Mouse (Mus musculus) intestine, embryonic 14.5 days (tissue): Measurements from ENCODE around the gene Foxn2. TPM values are rescaled to one million over a fixed set of nuclear protein-coding genes. Genes with fewer than 3 reads are reported as not detected.
A peak's percentile ranks its signal among the peaks of the same experiment; 100 is the strongest.
"Not testable (repeated sequence)": the region's sequence is repeated elsewhere in the genome, so short reads cannot be mapped to it uniquely, and the experiment has no call there.

Experiments
- ATAC-seq: fragments of 200-750 bp; cut with Nextera tagmentation; replicated peaks from 2 replicates; pipeline ENCODE4 v1.8.0; 2017; ENCODE audit warnings: low read depth, moderate number of reproducible peaks, moderate TSS enrichment, moderate library complexity; ENCODE audit not compliant: low FRiP score, low TSS enrichment
- DNase-seq: peaks from one replicate; pipeline ENCODE4 v3.0.0-alpha.2; 2018; ENCODE audit warnings: low spot score
- H3K27ac ChIP-seq: fragments of 300-500 bp; sonication (generic); 2 replicates; pipeline ENCODE4 v1.5.1; 2014; ENCODE audit warnings: low read depth, mild to moderate bottlenecking, control low read depth
- H3K27me3 ChIP-seq: fragments of 300-500 bp; sonication (generic); replicated peaks from 2 replicates; pipeline ENCODE4 v1.6.1; 2014; ENCODE audit warnings: low read length, control low read depth; ENCODE audit not compliant: control insufficient read depth, insufficient read depth
- H3K36me3 ChIP-seq: fragments of 300-500 bp; sonication (generic); 2 replicates; pipeline ENCODE4 v1.6.1; 2014; ENCODE audit warnings: low read length, control low read depth; ENCODE audit not compliant: control insufficient read depth, insufficient read depth
- H3K4me1 ChIP-seq: fragments of 300-500 bp; sonication (generic); replicated peaks from 2 replicates; pipeline ENCODE4 v1.6.1; 2014; ENCODE audit warnings: low read length, control low read depth, mixed read lengths; ENCODE audit not compliant: control insufficient read depth, insufficient read depth
- H3K4me2 ChIP-seq: fragments of 300-500 bp; sonication (generic); 2 replicates; pipeline ENCODE4 v1.6.1; 2014; ENCODE audit warnings: low read length
- H3K4me3 ChIP-seq: fragments of 300-500 bp; sonication (generic); 2 replicates; pipeline ENCODE4 v1.5.1; 2014; ENCODE audit warnings: low read depth, low read length, control low read depth, mixed read lengths
- H3K9ac ChIP-seq: fragments of 300-500 bp; sonication (generic); 2 replicates; pipeline ENCODE4 v1.6.1; 2014; ENCODE audit warnings: mild to moderate bottlenecking, low read length
- H3K9me3 ChIP-seq: fragments of 300-500 bp; sonication (generic); 2 replicates; pipeline ENCODE4 v1.6.1; 2016; ENCODE audit warnings: low read length, control low read depth; ENCODE audit not compliant: control insufficient read depth
- WGBS: fragments of 180-500 bp; shearing (Covaris S2); extraction: QIAGEN DNeasy Blood & Tissue Kit; methylation state at CpG from one replicate; pipeline ENCODE4 v1.1.7; 2014; 5-methylcytosine and 5-hydroxymethylcytosine counted together
- polyA plus RNA-seq: library from polyadenylated mRNA; unstranded; fragments of >200 nt; fragmentation: Nextera tagmentation; extraction: Ambion mirVana; gene quantifications from 2 replicates; pipeline ENCODE4 v1.2.1, GENCODE M21; 2014

The Foxn2 gene
- polyA plus RNA-seq, 1 experiment from 2014 or later = 12.1 TPM

GRCm38 (mm10) chr17:88458079-88458478, 17.6 kb downstream of the Foxn2 start:
- Histone ChIP-seq H3K27me3 (no peaks in the 10 kb centered on the region), H3K27ac (no peak overlapping the region), H3K9ac (no peak overlapping the region), H3K4me1 (no peaks in the 10 kb centered on the region), H3K4me3 (no peak overlapping the region), H3K4me2 (no peak overlapping the region), H3K9me3 (no peaks in the 10 kb centered on the region), H3K36me3 (no peaks in the 10 kb centered on the region; the same call in 1 of the 2 replicates)
- no peak for DNase-seq
- WGBS = 91% methylated on average over 3 of the region's 3 CpGs
- ATAC-seq = no peak

GRCm38 (mm10) chr17:88459516-88459915, 19.0 kb downstream of the Foxn2 start:
- ATAC-seq (no peak), DNase-seq (no peak)
- Histone ChIP-seq H3K4me2 (no peak overlapping the region), H3K4me1 (no peaks in the 10 kb centered on the region), H3K9ac (no peak overlapping the region), H3K4me3 (no peak overlapping the region), H3K36me3 (peaks cover 4% of the 10 kb centered on the region; the same call in 1 of the 2 replicates), H3K27ac (no peak overlapping the region), H3K27me3 (no peaks in the 10 kb centered on the region), H3K9me3 (no peaks in the 10 kb centered on the region)
- 45% methylated on average over 2 of the region's 2 CpGs for WGBS

- Histone ChIP-seq H3K4me3 (no peak overlapping the region), H3K9ac (no peak overlapping the region), H3K4me2 (no peak overlapping the region), H3K27ac (no peak overlapping the region), H3K27me3 (no peaks in the 10 kb centered on the region), H3K36me3 (peaks cover 4% of the 10 kb centered on the region; the same call in 1 of the 2 replicates), H3K4me1 (no peaks in the 10 kb centered on the region), H3K9me3 (no peaks in the 10 kb centered on the region)
- 65% methylated on average over 7 of the region's 7 CpGs for WGBS
- peak; percentile 50 for DNase-seq
- ATAC-seq = 0 out of 2 replicates have a peak, but pooled peaks have one; percentile 36
Observed at GRCm38 (mm10) chr17:88459916-88460901, 19.7 kb downstream of the Foxn2 start.

- 82% methylated on average over 5 of the region's 5 CpGs for WGBS
- no peak overlapping the region for H3K9ac ChIP-seq
- no peak for DNase-seq
Observed at GRCm38 (mm10) chr17:88462658-88463057, 22.1 kb downstream of the Foxn2 start.

GRCm38 (mm10) chr17:88466591-88466990, 26.1 kb downstream of the Foxn2 start:
- H3K9ac ChIP-seq = no peak overlapping the region
- ATAC-seq = no peak
- H3K9me3 ChIP-seq = no peaks in the 10 kb centered on the region

More at GRCm38 (mm10) chr17:88462658-88463057, 22.1 kb downstream of the Foxn2 start:
- Histone ChIP-seq H3K4me2 (no peak overlapping the region), H3K36me3 (peaks cover 4% of the 10 kb centered on the region; the same call in 1 of the 2 replicates), H3K4me1 (no peaks in the 10 kb centered on the region), H3K9me3 (no peaks in the 10 kb centered on the region), H3K4me3 (no peak overlapping the region), H3K27ac (no peak overlapping the region), H3K27me3 (no peaks in the 10 kb centered on the region)
- ATAC-seq = no peak

GRCm38 (mm10) chr17:88467696-88468095, 27.2 kb downstream of the Foxn2 start:
- Histone ChIP-seq H3K36me3 (peaks cover 22% of the 10 kb centered on the region), H3K27ac (no peak overlapping the region), H3K4me3 (no peak overlapping the region), H3K9ac (no peak overlapping the region), H3K4me2 (no peak overlapping the region), H3K4me1 (no peaks in the 10 kb centered on the region), H3K9me3 (no peaks in the 10 kb centered on the region), H3K27me3 (no peaks in the 10 kb centered on the region)
- 92% methylated on average over 6 of the region's 6 CpGs for WGBS
- ATAC-seq = no peak
- DNase-seq = no peak

More at GRCm38 (mm10) chr17:88466591-88466990, 26.1 kb downstream of the Foxn2 start:
- Histone ChIP-seq H3K4me1 (no peaks in the 10 kb centered on the region), H3K4me2 (no peak overlapping the region), H3K4me3 (no peak overlapping the region), H3K27me3 (no peaks in the 10 kb centered on the region), H3K27ac (no peak overlapping the region), H3K36me3 (peaks cover 16% of the 10 kb centered on the region)
- no peak for DNase-seq
- 45% methylated on average over 1 of the region's 1 CpGs for WGBS

- H3K27me3 ChIP-seq = not testable (repeated sequence)
Observed at GRCm38 (mm10) chr17:88468655-88469398, 28.3 kb downstream of the Foxn2 start.

GRCm38 (mm10) chr17:88473766-88474165, 33.3 kb downstream of the Foxn2 start:
- Histone ChIP-seq H3K9ac (no peak overlapping the region), H3K4me1 (no peaks in the 10 kb centered on the region), H3K4me2 (no peak overlapping the region), H3K27ac (no peak overlapping the region), H3K4me3 (no peak overlapping the region), H3K27me3 (no peaks in the 10 kb centered on the region), H3K36me3 (peaks cover 18% of the 10 kb centered on the region), H3K9me3 (no peaks in the 10 kb centered on the region)
- 59% methylated on average over 2 of the region's 2 CpGs for WGBS
- ATAC-seq (no peak), DNase-seq (no peak)

More at GRCm38 (mm10) chr17:88468655-88469398, 28.3 kb downstream of the Foxn2 start:
- not testable (repeated sequence) for ATAC-seq, H3K4me1 ChIP-seq, H3K9me3 ChIP-seq, H3K9ac ChIP-seq, H3K4me3 ChIP-seq, DNase-seq, H3K27ac ChIP-seq, H3K4me2 ChIP-seq
- peaks cover 18% of the 10 kb centered on the region for H3K36me3 ChIP-seq
- 91% methylated on average over 5 of the region's 5 CpGs for WGBS
